Mouse (Mus musculus) spleen, adult 18-20 months (tissue): ENCODE measurements at regions not wholly inside any gene's neighbourhood (a gene's known extent, or its start where the extent isn't known, plus 50 kb on each side); places are given as distances from the start of the nearest gene placed in this dataset.

Experiments
- DNase-seq, 2 experiments: peaks; one replicate each; pipeline ENCODE4 v3.0.0; 2022; ENCODE audit warnings: mixed read lengths in 2 of 2

DNA sequence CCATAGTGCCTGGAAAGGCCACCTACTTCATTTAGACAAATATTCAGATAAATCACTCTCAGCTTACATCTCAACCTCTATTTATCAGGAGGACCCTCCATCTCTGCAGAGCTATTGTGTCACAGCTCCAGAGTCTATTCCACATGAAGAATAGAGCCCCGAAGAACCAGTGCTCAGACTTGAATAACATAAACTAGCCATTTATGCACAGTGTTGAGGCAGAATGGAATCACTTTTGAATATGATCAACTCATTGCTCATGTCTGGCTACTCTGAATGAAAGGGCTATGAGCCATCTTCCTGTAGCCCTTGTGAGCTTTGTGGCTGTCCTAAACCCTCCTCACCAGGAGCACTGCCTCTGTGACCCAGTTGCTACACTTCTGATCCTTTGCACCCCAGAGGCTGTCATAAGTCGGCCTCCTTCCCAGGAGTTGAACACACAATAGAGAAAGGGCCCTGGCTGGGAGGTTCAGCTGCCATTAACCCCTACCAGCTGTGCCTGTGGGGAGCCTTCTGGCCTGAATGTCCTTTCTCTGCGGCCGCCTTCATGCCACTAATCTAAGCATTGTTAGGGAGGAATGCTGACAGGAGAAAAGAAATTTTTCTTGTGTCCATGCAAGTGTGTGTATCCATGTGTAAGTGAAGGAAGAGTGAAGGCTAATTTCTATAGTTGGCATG is 195.5 kb upstream of the Sp8 start:
- no peak for DNase-seq

DNA sequence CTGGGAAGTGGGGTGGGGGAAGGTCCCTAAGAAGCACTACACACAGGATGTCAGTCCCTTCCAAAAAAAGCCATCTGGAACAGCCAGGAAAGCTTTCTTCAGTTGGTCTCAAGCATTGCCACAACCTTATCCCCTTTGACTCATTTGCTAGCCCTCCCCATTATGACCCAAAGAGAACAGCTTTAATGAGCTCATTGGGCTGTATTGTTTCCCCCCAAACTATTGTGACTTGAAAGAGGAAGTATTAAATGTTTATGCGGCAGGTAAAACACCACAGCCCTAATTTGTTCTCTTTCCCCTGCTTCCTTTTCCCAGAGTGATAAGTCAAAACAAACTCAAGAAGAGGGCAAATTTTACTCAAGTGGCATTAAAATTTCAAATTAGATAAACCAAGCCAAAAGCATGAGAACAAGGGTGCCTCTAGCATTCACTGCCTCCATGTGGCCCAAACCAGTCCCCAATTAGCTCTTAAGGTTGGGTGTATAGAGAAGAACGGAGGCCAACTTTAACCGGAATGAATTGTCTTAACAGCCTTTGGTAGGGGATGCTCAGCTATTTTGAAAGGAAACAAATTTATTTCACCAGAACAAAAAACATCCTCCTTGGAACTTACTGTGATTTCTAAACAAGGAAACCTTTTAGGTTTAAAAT is 196.7 kb upstream of the Sp8 start:
- no peak for DNase-seq

DNA sequence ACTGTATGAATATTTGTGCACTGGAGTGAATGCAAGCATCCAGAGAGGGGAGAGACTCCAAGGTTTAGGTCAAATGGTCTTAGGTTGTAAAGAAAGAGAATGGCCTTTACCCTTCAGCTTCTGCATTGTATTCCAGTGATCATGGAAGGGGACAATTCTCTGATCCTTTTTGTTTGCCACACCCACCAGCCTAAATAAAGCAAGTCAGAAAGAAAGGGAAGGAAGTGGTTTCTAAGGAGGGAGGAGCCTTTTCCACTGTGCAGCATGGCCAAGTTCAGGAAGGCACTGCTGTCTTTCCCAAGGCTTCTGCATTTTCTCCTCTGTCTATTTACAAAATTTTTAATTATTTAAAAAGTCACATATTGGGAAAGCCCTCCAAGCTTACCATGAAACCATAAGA is 197.5 kb upstream of the Sp8 start:
- no peak for DNase-seq

DNA sequence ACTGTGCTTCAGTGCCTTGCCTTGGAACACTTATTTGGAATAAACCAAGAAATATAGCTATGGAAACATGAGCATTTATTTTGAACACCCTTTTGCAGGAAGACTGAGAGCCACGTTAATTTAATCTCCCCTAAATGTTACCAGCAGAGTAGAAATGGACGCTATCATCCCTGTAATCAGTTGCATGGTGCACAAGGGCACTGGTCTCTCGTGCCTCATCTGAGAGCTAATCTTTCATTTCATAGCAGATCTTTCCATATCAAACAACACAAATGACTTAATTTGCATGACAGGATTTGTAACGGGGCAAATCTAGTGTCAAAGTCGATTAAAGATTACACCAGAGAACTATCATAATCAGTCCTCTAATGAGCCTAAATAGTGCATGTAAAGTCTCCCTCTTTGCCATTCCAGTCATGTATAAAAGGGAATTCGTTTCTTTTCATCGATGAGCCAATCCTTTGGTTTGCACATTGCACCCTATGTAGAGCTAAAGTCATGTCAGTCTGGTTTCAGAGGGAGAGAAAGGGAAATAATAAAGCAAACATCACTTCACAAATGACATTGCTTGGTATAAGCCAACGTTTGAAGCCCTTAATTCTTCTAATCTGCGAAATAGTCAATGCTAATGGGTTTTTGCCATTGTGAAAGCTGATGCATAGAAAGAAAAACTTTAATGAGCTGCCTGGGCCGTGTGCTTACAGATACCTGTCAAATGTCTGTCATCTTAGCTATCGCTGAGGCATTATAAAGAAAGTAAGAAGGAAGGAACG is 198.7 kb upstream of the Sp8 start:
- no peak for DNase-seq

DNA sequence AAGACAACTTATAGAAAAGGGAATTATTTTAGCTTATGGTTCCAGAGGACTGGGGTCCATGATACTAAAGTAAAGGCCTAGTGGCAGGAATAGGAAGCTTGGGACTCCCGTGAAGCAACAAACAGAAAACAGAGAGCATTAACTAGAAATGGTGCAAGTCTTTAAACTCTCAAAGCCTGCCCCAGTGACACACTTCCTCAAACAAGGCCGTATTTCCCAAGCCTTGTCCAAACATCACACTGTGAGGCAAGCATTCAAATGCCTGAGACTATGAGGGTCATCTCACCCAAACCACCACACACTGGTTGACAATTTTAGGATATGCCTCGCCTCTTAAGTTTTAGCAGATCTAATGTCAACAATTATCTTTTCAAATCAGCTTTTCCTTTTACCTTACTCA is 205.2 kb upstream of the Sp8 start:
- DNase-seq, result no peak

DNA sequence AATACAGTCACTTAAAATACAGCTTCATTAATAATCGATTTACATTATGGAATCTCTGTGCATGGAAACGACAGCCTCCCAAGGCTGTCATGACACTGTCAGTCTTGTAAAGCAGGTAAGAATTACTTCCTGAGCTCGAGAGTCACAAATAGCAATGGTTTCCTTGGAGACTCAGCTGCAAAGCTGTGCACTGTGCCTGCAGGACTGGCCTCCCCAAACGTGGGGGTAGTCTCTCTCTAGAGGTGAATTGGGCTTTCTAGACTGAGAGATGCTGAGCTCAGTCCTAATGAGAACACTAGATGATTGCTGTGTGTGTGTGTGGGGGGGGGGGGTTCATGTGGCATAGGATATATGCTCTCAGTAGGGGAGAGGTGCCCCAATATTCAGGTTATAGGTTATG is 208.9 kb upstream of the Sp8 start:
- no peak for DNase-seq

DNA sequence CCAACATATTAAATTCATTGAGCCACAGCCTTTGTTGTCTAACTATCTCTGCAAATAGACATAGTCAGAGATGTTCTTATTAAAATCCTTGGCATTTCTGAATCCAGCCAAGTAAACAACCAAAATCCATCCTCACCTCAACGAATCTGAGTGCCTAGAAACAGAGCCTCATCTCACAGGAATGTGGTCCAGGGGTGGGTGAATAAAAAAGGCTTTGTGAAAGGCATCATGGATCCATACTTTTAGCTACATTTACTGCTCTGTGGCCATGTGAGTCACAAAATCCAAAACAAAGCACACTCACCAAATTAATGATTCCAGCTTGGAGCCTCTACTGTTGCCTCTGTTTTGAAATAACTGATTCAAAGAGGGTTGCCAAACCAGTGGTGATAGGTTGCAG is 210.7 kb upstream of the Sp8 start:
- DNase-seq, result no peak

DNA sequence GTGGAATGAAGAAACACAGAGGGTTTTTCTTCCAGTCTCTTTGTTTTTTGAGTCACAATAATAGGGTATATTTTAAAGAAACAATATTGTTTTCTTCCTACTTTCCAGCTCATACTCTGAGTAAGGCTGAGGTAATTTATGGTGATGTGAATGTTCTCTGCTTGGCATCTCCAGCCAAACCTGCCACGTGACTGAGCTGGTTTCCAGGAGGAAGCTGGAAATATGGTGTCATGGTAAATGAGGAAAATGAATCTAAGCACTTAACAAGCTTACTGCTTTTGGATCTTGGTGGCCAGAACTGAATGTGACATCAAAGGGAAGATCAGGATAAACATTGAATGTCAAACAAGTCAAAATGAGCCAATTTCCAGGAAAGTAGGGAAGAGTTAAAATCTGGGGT is 215.8 kb upstream of the Sp8 start:
- DNase-seq, result no peak

DNA sequence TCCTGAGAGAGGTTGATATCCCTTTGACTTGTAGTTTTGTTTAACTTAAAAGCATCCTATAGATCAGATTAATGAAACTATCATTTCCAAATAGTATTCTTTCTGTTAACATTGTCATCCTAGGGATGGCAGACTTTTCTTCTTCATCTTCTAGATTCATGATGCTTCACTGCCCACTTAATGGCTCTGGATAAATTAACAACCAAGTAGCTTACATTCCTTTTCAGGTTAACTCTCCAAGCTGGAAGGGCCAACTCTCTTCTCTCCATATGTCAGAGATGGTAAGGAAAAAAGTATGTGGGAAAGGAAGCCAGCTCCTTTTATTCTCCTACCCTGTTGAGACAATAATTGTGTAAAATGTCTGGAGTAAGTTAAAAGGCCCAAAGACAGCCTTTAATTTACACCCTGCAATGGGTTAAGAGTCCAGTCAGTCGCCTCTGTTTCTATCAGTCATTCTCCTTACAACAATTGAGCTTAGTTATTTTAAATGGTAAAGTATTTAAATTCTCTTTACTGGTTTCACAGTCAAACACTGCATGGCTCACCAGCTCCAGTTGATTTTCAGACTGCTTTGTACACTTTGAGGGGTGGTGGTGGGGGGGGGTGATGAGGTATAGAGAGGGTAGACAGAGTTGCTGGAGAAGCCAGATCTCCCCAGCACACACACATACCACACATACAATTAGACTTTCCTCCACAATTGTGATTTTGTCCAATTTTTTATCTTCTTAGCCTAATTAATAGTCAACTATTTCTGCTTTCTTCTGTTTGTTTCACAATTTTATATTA is 224.2 kb upstream of the Sp8 start:
- no peak for DNase-seq

DNA sequence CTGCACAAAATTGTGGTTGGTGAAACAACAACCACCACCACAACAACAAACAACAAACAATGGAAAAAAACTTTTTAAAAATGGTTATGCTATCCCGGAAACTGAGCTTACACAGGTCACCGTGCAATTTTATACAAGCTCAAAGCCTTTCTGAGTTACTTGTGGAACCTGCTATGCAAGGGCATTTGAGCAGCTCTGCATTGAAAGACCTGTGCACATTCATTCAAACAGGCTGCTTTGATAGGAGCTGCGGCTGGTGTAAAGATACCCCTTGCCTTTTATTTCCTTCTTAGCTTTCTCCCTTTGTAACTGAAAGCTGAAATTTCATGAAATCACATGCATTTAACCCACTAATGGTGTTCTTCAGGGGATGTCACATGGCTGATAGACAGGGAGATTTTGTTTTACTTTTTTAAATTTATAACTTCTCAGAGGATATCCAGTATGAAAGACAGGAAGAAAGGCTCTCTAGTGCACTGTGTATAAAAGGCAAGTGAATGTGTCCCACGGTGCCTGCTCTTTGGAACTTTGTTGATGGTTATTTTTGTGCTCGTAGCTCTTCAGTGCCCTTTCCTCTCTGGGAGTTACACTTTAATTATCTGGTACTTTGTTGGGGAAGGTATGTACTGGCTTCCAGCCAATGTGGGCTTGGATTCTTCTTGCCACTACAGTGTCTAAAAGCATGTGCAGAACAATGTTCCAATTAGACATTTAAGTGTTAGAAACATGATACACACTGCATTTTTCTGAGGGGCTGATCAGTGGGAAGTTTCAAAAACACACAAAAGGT is 225.1 kb upstream of the Sp8 start:
- DNase-seq, result no peak

DNA sequence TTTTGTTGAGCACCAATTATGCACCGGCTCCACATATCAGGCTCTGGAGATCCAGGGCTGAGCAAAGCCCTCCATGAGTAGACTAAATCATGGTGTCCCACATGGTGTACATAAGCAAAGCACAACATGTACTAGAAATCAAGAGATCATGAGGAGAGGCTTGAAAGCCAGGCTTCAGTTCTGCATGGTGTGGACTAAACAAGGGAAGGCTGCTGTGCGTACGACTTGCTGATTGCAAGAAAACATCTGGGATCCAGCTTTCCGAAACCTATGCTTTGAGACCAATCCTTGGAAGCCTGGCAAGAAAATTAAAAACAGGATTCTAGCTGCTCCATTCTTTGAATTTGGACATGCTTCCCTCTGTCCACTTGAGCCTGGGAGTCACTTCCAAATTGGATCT is 249.1 kb upstream of the Sp8 start:
- DNase-seq, result no peak

DNA sequence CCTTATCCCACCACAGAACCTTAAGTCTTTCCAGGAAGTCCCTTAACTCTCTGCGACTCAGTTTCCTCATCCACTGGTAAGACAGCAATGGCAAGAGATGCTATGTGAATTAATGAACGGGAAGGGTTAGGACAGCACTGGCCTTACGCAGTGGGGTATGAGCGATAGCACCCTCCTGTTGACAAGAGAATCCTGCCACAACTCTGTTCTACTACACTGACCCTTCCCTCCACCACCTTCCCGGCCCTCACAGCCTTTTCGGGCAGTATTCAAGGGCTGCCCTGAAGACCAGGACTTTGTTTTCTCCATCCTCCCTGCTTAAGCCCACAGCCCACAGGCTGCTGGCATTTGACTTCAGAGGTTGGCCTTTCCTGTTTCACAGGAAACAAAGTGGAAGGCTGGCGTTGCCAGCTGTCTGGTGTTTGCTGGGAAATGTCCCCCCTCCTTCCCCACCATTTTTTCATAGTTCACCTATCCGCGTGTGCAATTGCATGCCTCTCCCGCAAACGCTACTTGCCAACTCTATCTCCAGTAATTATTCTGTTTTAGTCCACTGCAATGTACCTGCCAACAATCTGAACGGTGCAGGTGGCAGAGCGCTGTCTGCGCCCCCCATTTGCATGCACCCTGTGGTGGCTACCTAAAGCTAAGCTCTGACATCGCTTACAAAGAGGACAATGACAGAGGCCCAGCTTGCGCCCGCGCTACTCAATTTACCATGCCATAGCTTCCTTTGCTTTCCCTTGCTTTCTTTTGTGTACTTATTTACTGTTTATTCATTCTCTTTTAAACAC is 251.2 kb upstream of the Sp8 start:
- DNase-seq, result no peak

DNA sequence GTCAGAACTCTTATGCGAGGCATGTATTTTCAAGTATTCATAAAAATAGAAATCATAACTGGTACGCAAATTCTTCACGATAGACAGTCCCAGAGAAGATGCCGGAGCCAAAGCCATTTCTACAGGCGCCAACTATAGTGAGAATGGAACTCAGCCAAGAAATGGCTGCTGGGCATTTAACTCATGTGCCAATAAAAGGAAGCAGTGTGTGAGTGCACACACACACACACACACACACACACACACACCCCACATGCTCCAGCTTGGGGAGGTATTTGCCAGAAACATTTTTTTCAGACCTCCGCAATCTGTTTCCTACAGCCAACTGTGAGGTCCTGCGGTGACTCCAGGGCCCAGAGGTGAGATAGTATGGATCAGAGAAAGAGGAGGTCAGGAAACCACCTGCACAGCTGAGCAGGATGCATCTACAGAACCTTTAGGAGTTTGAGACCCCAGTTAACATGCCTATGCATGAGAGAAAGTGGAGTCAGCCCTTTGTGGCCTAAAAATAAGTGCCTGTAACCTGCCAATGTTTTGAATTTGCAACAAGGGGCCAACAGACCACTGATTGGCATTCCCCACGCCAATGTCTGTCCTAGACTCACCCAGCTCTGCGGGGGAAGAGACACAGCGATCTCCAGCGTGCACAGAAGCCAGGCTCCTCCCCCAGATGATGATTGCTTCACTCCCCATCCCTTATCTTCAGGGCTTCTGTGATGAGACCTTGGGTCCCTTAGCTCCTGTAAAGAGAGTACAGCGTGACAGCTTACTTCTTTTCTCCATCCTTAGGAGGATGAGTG is 262.1 kb upstream of the Sp8 start:
- no peak for DNase-seq

DNA sequence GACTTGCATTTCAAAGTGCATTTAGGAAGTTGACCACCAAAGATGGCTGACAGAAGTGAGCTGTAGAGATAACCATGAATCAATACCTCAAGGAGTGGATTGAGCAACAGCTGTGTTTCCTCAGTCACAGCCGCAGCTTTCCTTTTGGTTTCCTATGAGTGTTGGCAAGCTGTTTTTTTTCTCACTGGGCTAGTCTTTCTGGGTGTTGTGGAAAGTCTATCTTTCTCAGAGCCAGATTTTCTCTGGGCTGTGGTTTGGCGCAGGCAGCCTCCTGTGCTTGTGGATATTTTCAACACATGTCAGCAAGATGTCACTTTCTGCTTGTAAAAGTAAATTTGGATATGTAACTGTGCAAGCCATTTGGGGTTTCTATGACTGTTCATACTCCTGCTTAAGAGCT is 268.6 kb upstream of the Sp4 start:
- DNase-seq, result no peak

DNA sequence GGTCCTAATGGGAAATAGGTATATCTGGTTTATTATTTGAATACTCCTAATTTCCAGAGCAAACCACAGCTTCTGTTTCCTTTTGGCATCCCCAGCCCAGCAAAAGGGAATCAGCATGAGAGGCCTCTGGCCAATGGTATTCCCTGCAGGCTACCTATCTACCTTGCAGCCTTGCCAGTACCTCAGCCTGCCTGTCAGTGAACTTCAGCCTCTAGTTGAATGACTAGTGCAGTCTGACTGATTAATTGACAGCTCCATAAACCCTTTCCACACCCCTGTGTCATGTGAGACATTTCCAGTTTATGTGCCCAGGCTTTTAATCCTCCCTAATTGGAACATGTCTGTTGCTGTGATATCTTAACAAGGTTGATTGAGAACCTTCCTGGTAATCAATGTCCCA is 265.4 kb upstream of the Sp4 start:
- DNase-seq, result no peak

DNA sequence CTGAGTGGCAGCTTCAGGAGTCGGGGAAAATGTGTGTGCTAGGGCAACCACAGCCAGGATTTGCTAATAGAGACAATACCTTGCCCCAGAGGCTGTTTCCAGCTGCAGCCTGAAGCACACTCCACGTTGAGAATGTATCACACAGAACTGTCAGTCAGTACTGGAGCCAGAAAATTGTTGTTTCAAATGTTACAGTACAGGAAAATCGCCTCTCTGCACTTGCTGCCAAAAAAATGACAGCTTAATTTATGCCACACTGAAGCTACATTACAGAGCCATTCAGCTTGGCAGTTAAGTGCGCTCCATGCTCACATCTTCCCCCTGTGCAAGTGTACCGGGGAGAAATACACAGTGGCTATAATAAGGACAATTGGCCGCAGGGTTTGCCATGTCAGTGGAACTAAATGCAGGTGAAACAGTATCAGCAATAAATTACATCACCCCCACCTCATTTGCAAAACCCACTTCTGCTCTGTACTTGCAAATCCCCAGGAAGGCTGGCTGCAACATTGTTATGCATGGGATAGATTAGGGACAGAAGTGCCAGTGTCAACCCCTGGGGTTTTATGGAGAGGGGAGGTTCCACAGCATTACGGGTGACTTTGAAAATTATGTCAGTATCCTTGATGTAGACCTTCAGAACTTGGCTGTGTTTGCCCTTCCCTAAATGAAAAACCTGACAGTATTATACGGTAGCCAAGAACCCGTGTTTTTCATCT is 263.3 kb upstream of the Sp4 start:
- DNase-seq, result no peak

DNA sequence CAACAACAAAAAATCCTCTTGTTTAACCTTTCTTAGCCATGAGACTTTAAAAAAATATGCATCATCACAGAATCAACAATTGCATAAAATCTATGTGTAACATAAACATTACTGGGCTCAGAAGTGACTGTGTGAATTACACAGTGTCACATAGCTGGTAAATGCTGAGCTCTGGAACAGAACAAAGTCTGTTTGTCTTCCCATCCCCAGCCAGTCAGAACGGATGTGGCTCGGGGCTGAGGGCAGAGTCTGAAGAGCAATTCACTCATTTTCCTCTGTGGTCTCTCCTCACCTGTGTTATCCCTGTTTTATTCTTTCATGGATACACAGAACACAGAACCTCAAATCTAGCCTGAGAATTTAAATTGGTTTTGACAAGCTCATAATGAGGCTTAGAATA is 261.0 kb upstream of the Sp4 start:
- DNase-seq, result no peak

DNA sequence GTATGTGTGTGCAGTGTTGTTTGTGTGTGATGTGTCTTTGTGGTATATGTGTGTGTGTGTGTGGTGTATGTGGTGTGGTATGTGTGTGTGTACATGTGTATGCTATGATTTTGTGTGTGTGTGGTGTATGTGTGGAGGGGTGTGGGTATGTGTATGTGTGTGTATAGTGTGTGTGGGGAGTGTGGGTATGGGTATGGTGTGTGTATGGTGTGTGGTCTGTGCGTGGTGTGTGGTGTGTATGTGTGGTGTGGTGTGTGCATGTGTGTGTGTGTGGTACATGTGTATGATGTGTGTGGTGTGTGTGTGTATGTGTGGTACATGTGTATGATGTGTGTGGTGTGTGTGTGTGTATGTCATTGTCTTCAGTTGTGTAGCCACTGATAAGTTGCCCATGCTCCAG is 247.8 kb upstream of the Sp4 start:
- no peak for DNase-seq

DNA sequence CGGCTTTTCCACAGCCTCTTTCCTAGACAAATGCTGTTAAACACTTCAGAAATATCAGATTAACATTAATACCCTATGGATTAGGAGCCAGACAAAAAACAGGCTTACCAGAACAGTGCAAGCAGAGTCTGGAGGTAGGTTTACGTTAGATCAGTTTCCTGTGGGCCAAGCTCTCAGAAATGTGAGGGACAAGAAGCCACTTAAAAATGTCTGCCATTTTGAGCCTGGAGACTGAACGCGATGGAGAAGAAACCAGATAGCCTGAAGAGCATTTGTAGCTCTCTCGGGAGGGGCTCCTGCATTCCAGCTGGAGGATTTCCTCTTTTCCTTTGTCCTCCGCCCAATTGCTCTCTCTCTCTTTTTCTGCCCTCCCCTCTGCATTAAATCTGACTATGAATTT is 239.1 kb upstream of the Sp4 start:
- DNase-seq, result no peak

DNA sequence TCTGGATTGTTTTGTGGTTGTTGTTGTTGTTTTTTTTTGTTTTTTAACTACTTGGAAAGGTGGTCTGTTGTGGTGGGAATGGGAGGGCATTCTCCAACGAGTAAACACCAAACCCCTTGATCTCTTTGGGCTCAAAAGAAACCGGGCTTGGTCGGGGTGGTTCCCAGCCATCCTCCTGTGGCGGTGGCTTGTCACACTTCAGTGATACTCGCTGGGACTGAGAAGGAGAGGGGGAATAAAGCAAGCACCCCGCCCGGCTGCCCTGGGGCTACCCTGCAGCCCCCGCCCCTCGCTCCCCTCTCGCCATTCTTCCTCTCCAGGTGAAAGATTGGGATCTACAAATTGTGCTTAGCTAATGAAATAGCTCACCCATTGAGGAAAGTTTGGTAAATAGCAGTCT is 229.3 kb upstream of the Sp4 start:
- no peak for DNase-seq
